Mouse (Mus musculus): ENCODE measurements around the gene C3ar1. TPM values are rescaled to one million over a fixed set of nuclear protein-coding genes. Genes with fewer than 3 reads are reported as not detected.

The C3ar1 gene
- 1 to 10 TPM; 1.2 to 1.9 TPM for total RNA-seq (2023)

DNA sequence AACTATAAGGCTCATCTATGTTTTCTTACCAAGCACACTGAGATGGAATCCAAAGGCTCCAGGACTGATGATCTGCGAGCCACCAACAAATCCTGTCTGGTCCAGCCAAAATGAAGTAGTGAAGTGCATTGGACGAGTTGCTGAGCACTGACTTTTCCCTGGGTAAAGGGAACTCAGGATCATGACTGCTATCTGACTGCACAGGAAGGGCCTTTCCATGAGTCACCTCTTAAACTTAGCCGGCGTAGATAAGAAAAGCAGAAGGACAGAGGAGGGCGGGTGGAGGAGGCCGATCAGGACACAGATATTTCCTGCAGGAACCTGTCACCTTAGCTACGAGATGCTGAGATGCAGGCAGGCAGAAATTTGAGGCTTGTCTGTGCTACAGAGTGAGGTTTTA lies at the start of gene C3ar1:
Gene C3ar1, minus strand, starts transcription at position 207 of the 400 bp plus-strand sequence.

DNA sequence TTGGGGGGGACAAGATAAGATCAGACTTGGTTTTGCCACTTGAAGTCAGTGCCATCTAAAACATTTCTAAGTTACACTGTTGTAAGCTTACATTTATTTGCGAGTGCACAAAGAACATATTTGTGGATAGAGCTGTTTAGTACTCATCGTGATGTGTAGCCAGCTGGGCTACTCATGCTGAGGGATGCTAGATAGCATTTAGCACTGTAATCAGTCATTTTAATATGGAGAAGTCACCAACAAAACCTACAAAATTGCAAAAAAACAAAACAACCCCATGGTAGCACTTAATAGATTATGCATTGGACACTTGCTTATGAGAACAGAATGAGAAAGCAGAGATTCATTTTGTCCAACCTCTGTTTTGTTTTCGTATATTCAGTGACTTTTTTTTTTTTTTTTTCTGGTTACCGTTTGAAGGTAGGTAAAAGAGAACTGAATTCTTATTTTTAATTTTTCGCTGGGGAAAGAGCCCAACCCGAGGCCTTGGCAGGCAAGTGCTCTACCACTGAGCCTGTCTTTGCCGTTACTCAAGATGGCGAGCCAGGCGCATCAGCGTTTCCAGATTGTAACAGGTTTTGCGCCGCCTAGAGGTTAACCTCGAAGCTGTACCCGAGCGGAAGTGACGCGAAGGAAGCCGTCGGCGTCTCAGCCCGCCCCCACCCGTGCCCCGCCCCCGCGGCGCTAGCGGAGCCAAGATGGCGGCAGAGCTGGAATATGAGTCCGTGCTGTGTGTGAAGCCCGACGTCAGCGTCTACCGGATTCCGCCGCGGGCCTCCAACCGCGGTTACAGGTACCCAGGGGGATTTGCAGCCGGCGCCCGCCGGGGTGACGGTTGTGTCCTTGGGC lies 18.1 kb upstream of the C3ar1 start, which contains the start of gene Necap1:
Gene Necap1, plus strand, starts transcription at position 604 of the 849 bp plus-strand sequence.

GRCm38 (mm10) chr6:122819306-122820070 lies 36.5 kb downstream of the C3ar1 start, which contains the start of gene Foxj2:
TSS of gene Foxj2 (plus strand) at chr6:122819914.

DNA sequence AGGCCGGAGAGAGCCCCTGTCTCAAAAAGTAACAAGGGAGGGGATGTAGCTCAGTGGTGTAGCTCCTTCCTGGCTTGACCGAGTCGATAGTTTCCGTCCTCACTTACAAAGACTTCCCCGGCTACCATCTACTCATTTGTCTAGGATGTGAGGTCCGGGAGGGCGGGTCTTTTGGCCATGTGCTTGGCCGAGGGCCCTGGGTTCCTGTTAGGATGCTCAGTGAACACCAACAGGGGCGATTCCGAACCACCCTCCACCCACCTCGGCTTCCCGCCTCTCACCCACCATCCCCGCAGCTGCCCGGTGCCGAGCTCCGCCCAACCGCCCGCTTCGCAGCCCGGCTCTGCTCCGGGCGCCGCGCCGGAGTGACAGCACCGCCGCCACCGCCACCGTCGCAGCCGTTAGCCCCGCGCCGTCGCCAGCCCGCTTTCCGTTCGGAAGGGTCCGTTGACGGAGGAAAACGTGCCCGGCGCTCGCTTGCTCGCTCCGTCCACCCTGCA lies 54.6 kb downstream of the C3ar1 start, which contains the start of gene Slc2a3:
Gene Slc2a3, minus strand, starts transcription at position 340 of the 500 bp plus-strand sequence.

Other genes starting within 250 kb of the C3ar1 start
- gene Gdf3, start 246.1 kb downstream of the C3ar1 start, total RNA-seq (2023), result under 1 TPM; 0.52 to 0.64 TPM
- gene Dppa3, start 229.8 kb downstream of the C3ar1 start, total RNA-seq (2023), result not detected
- gene Nanog, start 148.7 kb downstream of the C3ar1 start, total RNA-seq (2023), result not detected
- 1 to 10 TPM; 4.6 to 7.1 TPM for gene Slc2a3, start 54.5 kb downstream of the C3ar1 start, total RNA-seq (2023)
- 10 to 100 TPM; 36.7 to 38.0 TPM for gene Foxj2, start 36.2 kb downstream of the C3ar1 start, total RNA-seq (2023)
- gene Necap1, start 18.3 kb upstream of the C3ar1 start, total RNA-seq (2023), result 10 to 100 TPM; 96.4 to 96.9 TPM
- 100 to 1,000 TPM; 455 to 474 TPM for gene Clec4a1, start 65.7 kb upstream of the C3ar1 start, total RNA-seq (2023)
- gene Clec4a3, start 96.4 kb upstream of the C3ar1 start, total RNA-seq (2023), result 100 to 1,000 TPM; 451 to 523 TPM
- 10 to 100 TPM; 12.8 to 13.9 TPM for gene Clec4a4, start 134.2 kb upstream of the C3ar1 start, total RNA-seq (2023)
- 10 to 100 TPM; 15.0 to 27.0 TPM for gene Clec4b1, start 193.8 kb upstream of the C3ar1 start, total RNA-seq (2023)

Measured in monocyte, adult 59 days (primary cell).